In the genomic region with DNA sequence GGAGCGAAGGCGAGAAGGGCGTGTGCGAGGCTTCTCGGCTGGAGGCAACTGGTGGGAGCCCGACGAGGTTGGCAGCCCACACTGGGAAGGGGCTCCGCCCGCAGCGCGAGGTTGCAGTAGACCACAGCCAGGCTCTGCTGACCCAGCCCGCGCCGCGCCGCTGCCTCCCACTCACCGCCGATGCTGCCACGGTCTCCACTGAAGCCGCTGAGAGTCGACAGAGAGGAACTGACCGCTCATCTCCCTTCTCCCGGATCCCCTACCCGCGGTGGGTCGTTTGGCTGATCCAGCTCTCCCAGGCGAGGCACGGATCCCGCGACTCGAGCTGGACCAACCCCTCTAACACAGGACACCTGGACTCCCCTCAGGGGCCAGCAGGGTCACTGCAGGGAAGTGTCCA, we compare ENCODE assay signal across 8 mouse cellular contexts. TPM values are rescaled to one million over a fixed set of nuclear protein-coding genes. Genes with fewer than 3 reads are reported as not detected.
DNase-seq lines count a peak whose midpoint lies in the region; ATAC-seq and TF ChIP-seq lines count a peak whose summit lies in the region.

TSS of gene 6430628N08Rik (plus strand) at position 113 of the 400 bp plus-strand sequence.

- H3K4me1 ChIP-seq in embryonic facial prominence, embryonic 15.5 days, result peaks cover 9% of the 10 kb centered on the region
- H3K4me1 ChIP-seq in limb, embryonic 12.5 days (replicated peaks), result peaks cover 11% of the 10 kb centered on the region
- no peaks in the 10 kb centered on the region for H3K4me1 ChIP-seq in neural tube, embryonic 14.5 days (ENCODE audit: control insufficient read depth, insufficient read depth, low read length)

- no peak for DNase-seq in left cerebral cortex, adult 2 months (ENCODE audit: extremely low spot score in 1 of 2, low spot score in 2 of 2)
- no peak for DNase-seq in left cerebral cortex, postnatal 4 days
- no peak for DNase-seq in left cerebral cortex, postnatal 25 days (ENCODE audit: low spot score in 2 of 2)
- no peak for DNase-seq in left cerebral cortex, postnatal 10 days (ENCODE audit: extremely low spot score in 1 of 2, low spot score in 2 of 2)

- intact Hi-C loops in left cerebral cortex, adult 2 months (cut with DNase I), result no loop called here
- intact Hi-C loops in left cerebral cortex, postnatal 4 days (cut with DNase I), result no loop called here
- intact Hi-C loops in left cerebral cortex, postnatal 25 days (cut with DNase I), result no loop called here
- intact Hi-C loops in left cerebral cortex, postnatal 10 days (cut with DNase I), result no loop called here

- peak within 1 kb of the TSS; percentile 49 for H3K4me2 ChIP-seq in embryonic facial prominence, embryonic 15.5 days (replicated peaks)
- H3K4me2 ChIP-seq in limb, embryonic 12.5 days, result peak within 1 kb of the TSS; percentile 69
- peak within 1 kb of the TSS; percentile 43; the same call in 1 of the 2 replicates for H3K4me2 ChIP-seq in neural tube, embryonic 14.5 days (ENCODE audit: low read depth, low read length)

- TF ChIP-seq CTCF in left cerebral cortex, adult 2 months (IDR thresholded peaks at IDR 0.05), result no peak

- H3K4me3 ChIP-seq in left cerebral cortex, adult 2 months, result peak within 1 kb of the TSS; percentile 19; the same call in 1 of the 2 replicates
- peak within 1 kb of the TSS; percentile 27 for H3K4me3 ChIP-seq in embryonic facial prominence, embryonic 15.5 days (replicated peaks)
- peak within 1 kb of the TSS; percentile 31 for H3K4me3 ChIP-seq in limb, embryonic 12.5 days (replicated peaks)
- H3K4me3 ChIP-seq in neural tube, embryonic 14.5 days (ENCODE audit: low read depth, low read length), result peak within 1 kb of the TSS; percentile 16

- no peak for ATAC-seq in embryonic facial prominence, embryonic 15.5 days (ENCODE audit: insufficient number of reproducible peaks, low FRiP score, low TSS enrichment, low read depth)
- ATAC-seq in limb, embryonic 12.5 days (ENCODE audit: insufficient number of reproducible peaks, insufficient read depth, low FRiP score, low TSS enrichment, low read depth), result 0 out of 2 replicates have a peak, but pooled peaks have one; percentile 38
- ATAC-seq in neural tube, embryonic 14.5 days (ENCODE audit: low read depth), result peak; percentile 47
- ATAC-seq in cerebellum, adult (ENCODE audit: insufficient number of reproducible peaks, low FRiP score, low TSS enrichment), result no peak

- under 1% methylated on average over 31 of the region's 31 CpGs for WGBS in embryonic facial prominence, embryonic 15.5 days
- under 1% methylated on average over 31 of the region's 31 CpGs for WGBS in limb, embryonic 12.5 days
- 1% methylated on average over 20 of the region's 31 CpGs for WGBS in neural tube, embryonic 14.5 days

- 0 out of 2 replicates have a peak within 1 kb of the TSS, but pooled peaks have one; percentile 1 for H3K9ac ChIP-seq in embryonic facial prominence, embryonic 15.5 days
- peak within 1 kb of the TSS; percentile 54 for H3K9ac ChIP-seq in limb, embryonic 12.5 days (replicated peaks)
- H3K9ac ChIP-seq in neural tube, embryonic 14.5 days (replicated peaks; ENCODE audit: low read depth, low read length), result peak within 1 kb of the TSS; percentile 32; the same call in 1 of the 2 replicates

- H3K36me3 ChIP-seq in embryonic facial prominence, embryonic 15.5 days, result no peaks in the 10 kb centered on the region
- H3K36me3 ChIP-seq in limb, embryonic 12.5 days, result no peaks in the 10 kb centered on the region
- H3K36me3 ChIP-seq in neural tube, embryonic 14.5 days (ENCODE audit: control insufficient read depth, insufficient read depth, low read length), result no peaks in the 10 kb centered on the region

- H3K27me3 ChIP-seq in embryonic facial prominence, embryonic 15.5 days, result peaks cover 51% of the 10 kb centered on the region
- H3K27me3 ChIP-seq in limb, embryonic 12.5 days, result peaks cover 51% of the 10 kb centered on the region
- H3K27me3 ChIP-seq in neural tube, embryonic 14.5 days (ENCODE audit: control insufficient read depth, insufficient read depth, low read length), result peaks cover 11% of the 10 kb centered on the region

- H3K9me3 ChIP-seq in embryonic facial prominence, embryonic 15.5 days (replicated peaks), result no peaks in the 10 kb centered on the region
- no peaks in the 10 kb centered on the region for H3K9me3 ChIP-seq in limb, embryonic 12.5 days
- no peaks in the 10 kb centered on the region for H3K9me3 ChIP-seq in neural tube, embryonic 14.5 days (ENCODE audit: control insufficient read depth, low read length)

- no peak within 1 kb of the TSS for H3K27ac ChIP-seq in left cerebral cortex, adult 2 months
- no peak within 1 kb of the TSS for H3K27ac ChIP-seq in embryonic facial prominence, embryonic 15.5 days (replicated peaks)
- no peak within 1 kb of the TSS for H3K27ac ChIP-seq in limb, embryonic 12.5 days
- no peak within 1 kb of the TSS for H3K27ac ChIP-seq in neural tube, embryonic 14.5 days (ENCODE audit: low read depth, low read length)

RNA-seq across cellular contexts. Expression of gene 6430628N08Rik, which starts in this region (rescaled TPM):
- total RNA-seq in left cerebral cortex, adult 2 months (2021), result 1 to 10 TPM in 1 of 2 experiments, under 1 TPM in 1; 0.77 to 1.1 TPM
- total RNA-seq in left cerebral cortex, postnatal 4 days (2021), result under 1 TPM; 0.24 to 0.36 TPM
- 0.23 TPM in 1 of 2 replicates, not detected in the other for polyA plus RNA-seq in embryonic facial prominence, embryonic 15.5 days (2015; fragmentation: Nextera tagmentation; extraction: Ambion mirVana)
- 0.13 and 0.38 TPM in 2 replicates for polyA plus RNA-seq in limb, embryonic 12.5 days (2016; fragmentation: Nextera tagmentation; extraction: Ambion mirVana)
- 2.0 TPM in 1 of 2 replicates, not detected in the other for polyA plus RNA-seq in neural tube, embryonic 14.5 days (2014; fragmentation: Nextera tagmentation; extraction: Ambion mirVana)
- total RNA-seq in left cerebral cortex, postnatal 25 days (2021), result under 1 TPM; 0.27 to 0.37 TPM
- under 1 TPM in 1 of 2 experiments, not detected in 1; 0.49 TPM for total RNA-seq in left cerebral cortex, postnatal 10 days (2021)

Comparison
In these comparisons a context has a peak if more than half of its experiments do, and no peak if none do; other contexts are left out.
1. Peak in ATAC-seq, H3K4me3 ChIP-seq, H3K9ac ChIP-seq and H3K4me2 ChIP-seq in limb, embryonic 12.5 days; RNA of the gene not detected or under 1 TPM.
2. H3K9ac ChIP-seq: peak in every context shown above with its lines; median percentile 54 in limb, embryonic 12.5 days; 32 in neural tube, embryonic 14.5 days; 1 in embryonic facial prominence, embryonic 15.5 days.